In the genomic region with DNA sequence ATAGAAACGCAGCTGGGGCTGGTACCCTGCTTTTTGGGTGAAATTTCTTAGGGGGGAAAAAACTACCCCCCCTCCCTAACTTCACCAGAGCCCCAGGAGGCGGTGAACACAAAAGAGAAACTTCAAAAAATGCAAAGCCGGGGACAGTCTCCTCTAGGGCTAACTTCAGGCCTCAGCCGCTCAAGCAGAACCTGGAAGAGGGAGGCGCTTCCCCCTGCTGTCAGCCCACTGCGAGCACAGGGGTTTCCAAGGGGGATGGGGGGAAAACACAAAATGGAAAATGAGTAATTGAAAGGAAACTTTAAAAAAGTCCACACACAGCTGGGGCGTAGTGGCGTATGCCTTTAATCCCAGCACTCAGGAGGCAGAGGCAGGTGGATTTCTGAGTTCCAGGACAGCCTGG, we compare ENCODE assay signal across 12 mouse cellular contexts. TPM values are rescaled to one million over a fixed set of nuclear protein-coding genes. Genes with fewer than 3 reads are reported as not detected.
A peak's percentile ranks its signal among the peaks of the same experiment; 100 is the strongest.
DNase-seq lines count a peak whose midpoint lies in the region; ATAC-seq and TF ChIP-seq lines count a peak whose summit lies in the region.
"Had no signal": no experiment of that assay in that cellular context is flagged by ENCODE, and none has a peak within 500 bp of the region (broad histone marks: within the 10 kb centered on the region; RNA-seq: fewer than 3 reads in every experiment).

No protein-coding gene starts in this region.

- peak; percentile 38 for DNase-seq in hindbrain, embryonic 10.5 days (ENCODE audit: low spot score)
- no peak for DNase-seq in forebrain, embryonic 10.5 days (ENCODE audit: extremely low spot score, low spot score)
- DNase-seq in limb, embryonic 14.5 days (ENCODE audit: low spot score) = no peak
- no peak for DNase-seq in right cerebral cortex, postnatal 10 days (ENCODE audit: low spot score in 2 of 2)
- no peak for DNase-seq in lung, postnatal 25 days (ENCODE audit: low spot score)
- DNase-seq: adrenal gland, postnatal 36 days; gastrocnemius, postnatal 14 days had no signal

- no peaks in the 10 kb centered on the region for H3K9me3 ChIP-seq in hindbrain, embryonic 10.5 days
- no peaks in the 10 kb centered on the region for H3K9me3 ChIP-seq in hindbrain, embryonic 16.5 days (ENCODE audit: control insufficient read depth, low read length)
- H3K9me3 ChIP-seq in E14TG2a.4 (ENCODE audit: low read length) = no peaks in the 10 kb centered on the region
- no peaks in the 10 kb centered on the region for H3K9me3 ChIP-seq in forebrain, embryonic 10.5 days
- H3K9me3 ChIP-seq in limb, embryonic 14.5 days (ENCODE audit: control insufficient read depth, low read length) = no peaks in the 10 kb centered on the region
- H3K9me3 ChIP-seq in intestine, embryonic 16.5 days (ENCODE audit: control insufficient read depth, low read length) = no peaks in the 10 kb centered on the region
- H3K9me3 ChIP-seq: G1E had no signal

- peak overlapping the region; percentile 71 for H3K4me3 ChIP-seq in hindbrain, embryonic 10.5 days
- no peak overlapping the region for H3K4me3 ChIP-seq in hindbrain, embryonic 16.5 days (ENCODE audit: low read length)
- peak overlapping the region; percentile 82 for H3K4me3 ChIP-seq in E14TG2a.4 (replicated peaks; ENCODE audit: low read length)
- peak overlapping the region; percentile 68 for H3K4me3 ChIP-seq in forebrain, embryonic 10.5 days
- no peak overlapping the region for H3K4me3 ChIP-seq in limb, embryonic 14.5 days (replicated peaks; ENCODE audit: low read length)
- no peak overlapping the region for H3K4me3 ChIP-seq in intestine, embryonic 16.5 days (ENCODE audit: low read length)

- no peak for TF ChIP-seq CTCF in E14TG2a.4 (conservative IDR thresholded peaks at IDR 0.05; ENCODE audit: low read length)

- H3K27ac ChIP-seq in hindbrain, embryonic 10.5 days = peak overlapping the region; percentile 97
- H3K27ac ChIP-seq in hindbrain, embryonic 16.5 days (ENCODE audit: low read depth, low read length) = no peak overlapping the region
- peak overlapping the region; percentile 96 for H3K27ac ChIP-seq in forebrain, embryonic 10.5 days
- H3K27ac ChIP-seq in limb, embryonic 14.5 days (replicated peaks; ENCODE audit: low read depth, low read length) = no peak overlapping the region
- H3K27ac ChIP-seq in intestine, embryonic 16.5 days (ENCODE audit: low read length) = no peak overlapping the region
- H3K27ac ChIP-seq: liver, embryonic 14.5 days had no signal

- H3K4me2 ChIP-seq in hindbrain, embryonic 16.5 days (ENCODE audit: low read length) = no peak overlapping the region
- peak overlapping the region; percentile 19; the same call in 1 of the 2 replicates for H3K4me2 ChIP-seq in limb, embryonic 14.5 days (replicated peaks; ENCODE audit: low read depth, low read length, severe bottlenecking)
- H3K4me2 ChIP-seq in intestine, embryonic 16.5 days (ENCODE audit: low read depth, low read length) = no peak overlapping the region

- no peak for ATAC-seq in hindbrain, embryonic 16.5 days
- ATAC-seq in limb, embryonic 14.5 days (ENCODE audit: low FRiP score, low read depth) = no peak
- no peak for ATAC-seq in intestine, embryonic 16.5 days

- no peak for TF ChIP-seq POLR2A in limb, embryonic 14.5 days (IDR thresholded peaks at IDR 0.05; ENCODE audit: borderline replicate concordance, extremely low read depth, insufficient read depth, insufficient read length)

- H3K36me3 ChIP-seq in hindbrain, embryonic 10.5 days = peaks cover 32% of the 10 kb centered on the region
- H3K36me3 ChIP-seq in hindbrain, embryonic 16.5 days (ENCODE audit: control insufficient read depth, insufficient read depth, low read length) = no peaks in the 10 kb centered on the region
- H3K36me3 ChIP-seq in E14TG2a.4 (ENCODE audit: insufficient read depth, low read length) = peaks cover 37% of the 10 kb centered on the region
- H3K36me3 ChIP-seq in forebrain, embryonic 10.5 days (replicated peaks) = peaks cover 33% of the 10 kb centered on the region
- H3K36me3 ChIP-seq in limb, embryonic 14.5 days (ENCODE audit: control insufficient read depth, insufficient read depth, low read length) = peaks cover 4% of the 10 kb centered on the region; the same call in 1 of the 2 replicates
- H3K36me3 ChIP-seq in intestine, embryonic 16.5 days (ENCODE audit: control insufficient read depth, insufficient read depth, low read length) = no peaks in the 10 kb centered on the region

- WGBS in hindbrain, embryonic 10.5 days = 12% methylated on average over 8 of the region's 8 CpGs
- 31% methylated on average over 8 of the region's 8 CpGs for WGBS in hindbrain, embryonic 16.5 days
- 11% methylated on average over 8 of the region's 8 CpGs for WGBS in forebrain, embryonic 10.5 days
- WGBS in limb, embryonic 14.5 days = 33% methylated on average over 8 of the region's 8 CpGs
- 60% methylated on average over 8 of the region's 8 CpGs for WGBS in intestine, embryonic 16.5 days

- H3K4me1 ChIP-seq in hindbrain, embryonic 10.5 days (replicated peaks) = peaks cover 68% of the 10 kb centered on the region
- H3K4me1 ChIP-seq in hindbrain, embryonic 16.5 days (ENCODE audit: control insufficient read depth, insufficient read depth, low read depth, low read length) = peaks cover 30% of the 10 kb centered on the region
- peaks cover 80% of the 10 kb centered on the region for H3K4me1 ChIP-seq in E14TG2a.4 (replicated peaks; ENCODE audit: low read depth, low read length)
- H3K4me1 ChIP-seq in forebrain, embryonic 10.5 days = peaks cover 62% of the 10 kb centered on the region
- H3K4me1 ChIP-seq in limb, embryonic 14.5 days (ENCODE audit: control insufficient read depth, insufficient read depth, low read length) = peaks cover 29% of the 10 kb centered on the region
- peaks cover 22% of the 10 kb centered on the region for H3K4me1 ChIP-seq in intestine, embryonic 16.5 days (ENCODE audit: control insufficient read depth, insufficient read depth, low read length)

- H3K9ac ChIP-seq in hindbrain, embryonic 16.5 days (ENCODE audit: low read depth, low read length) = no peak overlapping the region
- H3K9ac ChIP-seq in limb, embryonic 14.5 days (ENCODE audit: low read depth, low read length, severe bottlenecking) = no peak overlapping the region; the same call in 1 of the 2 replicates
- no peak overlapping the region for H3K9ac ChIP-seq in intestine, embryonic 16.5 days (ENCODE audit: low read depth, low read length)
- H3K9ac ChIP-seq: liver, embryonic 14.5 days had no signal

- no peaks in the 10 kb centered on the region for H3K27me3 ChIP-seq in hindbrain, embryonic 10.5 days (ENCODE audit: insufficient read depth, poor library complexity, severe bottlenecking)
- no peaks in the 10 kb centered on the region for H3K27me3 ChIP-seq in hindbrain, embryonic 16.5 days (replicated peaks; ENCODE audit: control insufficient read depth, insufficient read depth, low read length)
- H3K27me3 ChIP-seq in E14TG2a.4 (ENCODE audit: insufficient read depth, low read length) = peaks cover 10% of the 10 kb centered on the region
- no peaks in the 10 kb centered on the region for H3K27me3 ChIP-seq in forebrain, embryonic 10.5 days (ENCODE audit: poor library complexity, severe bottlenecking)
- no peaks in the 10 kb centered on the region for H3K27me3 ChIP-seq in limb, embryonic 14.5 days (ENCODE audit: control insufficient read depth, insufficient read depth, low read length)
- no peaks in the 10 kb centered on the region for H3K27me3 ChIP-seq in intestine, embryonic 16.5 days (replicated peaks; ENCODE audit: control insufficient read depth, insufficient read depth, low read length)

RNA-seq across cellular contexts. Expression of a gene that starts 3.5 kb away (rescaled TPM):
- 84.6 and 92.4 TPM in 2 replicates for polyA plus RNA-seq in hindbrain, embryonic 10.5 days (2016; fragmentation: Nextera tagmentation; extraction: Ambion mirVana)
- polyA plus RNA-seq in hindbrain, embryonic 16.5 days (2015; fragmentation: Nextera tagmentation; extraction: Ambion mirVana) = 88.8 and 99.8 TPM in 2 replicates
- 83.3 and 83.4 TPM in 2 replicates for polyA plus RNA-seq in forebrain, embryonic 10.5 days (2016; fragmentation: Nextera tagmentation; extraction: Ambion mirVana)
- polyA plus RNA-seq in limb, embryonic 14.5 days (2012; rRNA removed) = 40.9 and 45.8 TPM in 2 replicates
- polyA plus RNA-seq in limb, embryonic 14.5 days (2014; fragmentation: Nextera tagmentation; extraction: Ambion mirVana) = 37.0 and 41.7 TPM in 2 replicates
- 21.6 and 22.4 TPM in 2 replicates for polyA plus RNA-seq in intestine, embryonic 16.5 days (2015; fragmentation: Nextera tagmentation; extraction: Ambion mirVana)

RNA-seq across cellular contexts. Expression of a gene that starts 28.8 kb away (rescaled TPM):
- polyA plus RNA-seq in hindbrain, embryonic 10.5 days (2016; fragmentation: Nextera tagmentation; extraction: Ambion mirVana) = 10.2 and 11.3 TPM in 2 replicates
- polyA plus RNA-seq in hindbrain, embryonic 16.5 days (2015; fragmentation: Nextera tagmentation; extraction: Ambion mirVana) = 14.2 TPM in 2 replicates
- 6.9 and 7.9 TPM in 2 replicates for polyA plus RNA-seq in forebrain, embryonic 10.5 days (2016; fragmentation: Nextera tagmentation; extraction: Ambion mirVana)
- polyA plus RNA-seq in limb, embryonic 14.5 days (2012; rRNA removed) = 25.0 and 35.0 TPM in 2 replicates
- 20.7 and 20.9 TPM in 2 replicates for polyA plus RNA-seq in limb, embryonic 14.5 days (2014; fragmentation: Nextera tagmentation; extraction: Ambion mirVana)
- polyA plus RNA-seq in intestine, embryonic 16.5 days (2015; fragmentation: Nextera tagmentation; extraction: Ambion mirVana) = 20.1 and 21.9 TPM in 2 replicates

Comparison
In these comparisons a context has a peak if more than half of its experiments do, and no peak if none do; other contexts are left out.
1. H3K27ac ChIP-seq: peak in hindbrain, embryonic 10.5 days (single experiment) and forebrain, embryonic 10.5 days (single experiment); none in hindbrain, embryonic 16.5 days (single experiment), limb, embryonic 14.5 days (single experiment) and intestine, embryonic 16.5 days (single experiment).
2. H3K4me3 ChIP-seq: peak in hindbrain, embryonic 10.5 days (single experiment), E14TG2a.4 (single experiment) and forebrain, embryonic 10.5 days (single experiment); none in hindbrain, embryonic 16.5 days (single experiment), limb, embryonic 14.5 days (single experiment) and intestine, embryonic 16.5 days (single experiment).